Mouse (Mus musculus) 416B (cell line): Measurements from ENCODE around the gene AL607142.1.

Experiments
- DNase-seq: peaks from one replicate; pipeline ENCODE4 v3.0.0; 2011; ENCODE audit warnings: low read depth

AL607142.1 gene

DNA sequence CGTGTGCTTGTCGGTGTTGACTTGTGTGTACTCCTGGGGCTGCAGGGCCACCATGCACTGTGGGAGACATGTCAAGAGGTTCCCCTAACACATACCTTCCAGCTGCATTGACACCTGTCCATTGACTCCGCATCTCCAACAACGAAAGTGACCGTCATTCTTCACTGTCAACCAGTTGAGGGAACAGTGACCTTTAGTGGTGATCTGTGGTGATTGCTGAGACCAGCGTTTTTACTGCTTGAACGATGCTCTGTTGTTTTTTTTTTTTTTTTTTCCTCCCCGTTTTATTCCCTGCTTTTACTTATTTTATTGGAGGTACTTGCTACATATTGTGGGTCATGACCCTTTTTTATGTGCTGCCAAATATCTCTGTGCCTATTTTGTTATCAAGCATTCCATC is 7.3 kb upstream of the AL607142.1 start:
- DNase-seq, result no peak

DNA sequence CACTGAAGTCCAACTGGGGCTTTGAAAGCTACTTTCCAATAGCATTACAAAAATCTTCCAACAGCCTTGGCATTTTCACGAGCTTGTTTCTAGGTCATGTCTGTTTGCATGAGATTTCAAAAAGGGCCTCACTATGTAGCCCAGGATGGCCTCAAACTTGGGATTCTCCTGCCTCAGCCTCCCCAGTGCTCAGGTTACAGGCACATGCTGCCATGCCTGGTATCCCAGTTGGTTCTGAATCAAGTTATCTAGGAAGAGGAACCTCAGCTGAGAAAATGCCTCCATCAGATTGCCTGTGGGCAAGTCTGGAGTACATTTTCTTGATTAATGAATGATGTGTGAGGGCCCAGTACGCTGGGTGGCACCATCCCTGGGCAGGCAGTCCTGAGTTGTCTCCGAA is 6.6 kb upstream of the AL607142.1 start:
- DNase-seq, result no peak

- no peak for DNase-seq
Observed at GRCm38 (mm10) chr4:120058794-120059193, 6.0 kb upstream of the AL607142.1 start.

GRCm38 (mm10) chr4:120061727-120062126 is 3.1 kb upstream of the AL607142.1 start:
- no peak for DNase-seq

- DNase-seq, result no peak
Observed at GRCm38 (mm10) chr4:120062198-120062597, 2.6 kb upstream of the AL607142.1 start.

- no peak for DNase-seq
Observed at GRCm38 (mm10) chr4:120062754-120063153, 2.0 kb upstream of the AL607142.1 start.

GRCm38 (mm10) chr4:120063353-120064124 is 1.3 kb upstream of the AL607142.1 start:
- DNase-seq, result no peak

GRCm38 (mm10) chr4:120066841-120067591 is 2.2 kb downstream of the AL607142.1 start:
- no peak for DNase-seq

- no peak for DNase-seq
Observed at GRCm38 (mm10) chr4:120067592-120068235, 2.9 kb downstream of the AL607142.1 start.

DNA sequence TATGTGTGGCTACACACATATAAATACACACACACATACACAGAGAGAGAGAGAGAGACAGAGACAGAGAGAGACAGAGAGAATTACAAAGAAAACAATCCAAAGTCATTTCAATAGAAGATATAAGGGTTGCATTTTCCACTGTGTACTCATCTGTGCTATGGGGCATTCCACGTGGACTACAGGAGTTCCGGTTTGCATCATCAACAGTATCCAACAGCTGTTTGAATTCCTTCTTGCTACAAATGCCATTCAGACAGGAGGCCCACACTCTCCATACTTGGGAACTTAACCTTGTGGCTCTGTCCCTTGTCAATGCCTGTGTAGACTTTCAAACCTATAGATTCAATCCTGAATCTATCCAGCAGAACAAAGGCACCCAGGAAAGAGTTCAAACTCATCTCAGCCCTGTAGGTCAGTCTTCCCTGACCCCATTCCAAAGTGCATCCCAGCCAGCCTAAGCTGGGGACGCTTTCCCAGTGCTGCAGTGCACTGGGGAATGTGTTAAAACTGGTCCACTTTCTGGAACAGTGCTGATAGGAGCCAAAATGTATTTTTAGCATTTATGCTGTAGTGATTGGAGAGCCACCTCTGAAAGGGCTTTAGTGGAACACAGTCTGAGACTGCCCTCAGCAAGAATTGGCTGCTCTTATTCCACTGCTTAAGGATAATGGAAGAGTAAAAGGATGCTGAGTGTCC is 4.2 kb downstream of the AL607142.1 start:
- DNase-seq, result no peak

DNA sequence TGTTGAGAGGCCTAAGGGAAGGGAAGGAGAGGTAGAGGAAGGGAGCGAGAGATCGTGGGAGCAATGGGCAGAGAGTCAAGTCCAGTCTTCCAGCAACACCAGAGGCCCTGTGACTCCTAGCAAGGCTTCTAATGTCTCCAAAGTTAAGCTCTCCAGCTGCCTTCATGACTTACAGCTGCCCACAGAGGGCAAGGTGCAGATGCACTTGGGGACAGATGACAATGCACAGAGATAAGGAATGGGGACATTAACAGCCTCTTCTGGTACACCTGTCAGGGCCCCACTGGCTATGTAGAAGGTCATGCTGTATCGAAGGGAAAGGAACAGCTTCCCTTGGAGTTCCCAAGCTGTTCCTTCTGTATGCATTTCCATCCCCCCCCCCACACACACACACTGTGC is 4.8 kb downstream of the AL607142.1 start:
- no peak for DNase-seq

GRCm38 (mm10) chr4:120071411-120071810 is 6.6 kb downstream of the AL607142.1 start:
- DNase-seq, result no peak

- DNase-seq, result no peak
Observed at GRCm38 (mm10) chr4:120071842-120072507, 7.2 kb downstream of the AL607142.1 start.

DNA sequence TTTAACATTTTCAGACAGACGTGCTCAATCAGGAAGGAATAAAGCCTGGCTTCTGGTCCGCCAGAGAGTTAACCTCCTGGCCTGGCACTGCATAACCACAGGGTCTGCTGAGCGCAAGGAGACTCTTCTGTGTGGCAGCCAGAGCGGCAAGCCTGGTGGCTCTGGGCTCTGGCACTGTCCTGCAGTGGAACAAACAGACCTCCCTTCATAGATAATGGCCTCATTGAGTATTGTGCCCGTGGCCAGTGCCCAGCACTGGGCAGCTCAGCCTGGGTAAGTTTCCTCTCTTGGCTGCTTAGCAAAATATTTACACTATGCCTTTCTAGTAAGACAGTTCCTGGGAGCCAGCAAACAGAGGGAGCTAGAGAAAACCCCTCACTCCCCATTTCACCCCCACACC is 9.3 kb downstream of the AL607142.1 start:
- no peak for DNase-seq

GRCm38 (mm10) chr4:120077322-120077721 is 12.5 kb downstream of the AL607142.1 start:
- no peak for DNase-seq

GRCm38 (mm10) chr4:120082527-120082926 is 17.7 kb downstream of the AL607142.1 start:
- DNase-seq, result no peak

DNA sequence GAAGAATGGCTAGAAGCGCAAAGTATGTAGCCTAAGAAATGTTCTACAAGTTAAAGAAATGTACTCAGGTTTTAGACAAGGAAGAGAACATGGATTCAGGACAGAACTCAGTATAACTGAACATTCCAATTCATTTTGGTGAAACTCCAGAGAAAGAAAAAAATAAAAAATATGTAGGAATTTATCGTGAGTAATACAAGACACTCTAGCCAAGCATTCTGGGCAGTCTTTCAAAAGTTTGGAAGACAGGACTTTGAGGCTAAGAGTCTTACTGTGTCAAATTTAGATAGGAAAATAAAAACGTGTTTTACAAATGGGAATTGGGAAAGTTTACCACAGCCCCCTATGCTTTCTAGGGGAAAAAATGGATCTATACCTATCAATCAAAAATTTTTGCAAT is 18.9 kb downstream of the AL607142.1 start:
- DNase-seq, result no peak

GRCm38 (mm10) chr4:120089536-120089935 is 24.7 kb downstream of the AL607142.1 start:
- no peak for DNase-seq

DNA sequence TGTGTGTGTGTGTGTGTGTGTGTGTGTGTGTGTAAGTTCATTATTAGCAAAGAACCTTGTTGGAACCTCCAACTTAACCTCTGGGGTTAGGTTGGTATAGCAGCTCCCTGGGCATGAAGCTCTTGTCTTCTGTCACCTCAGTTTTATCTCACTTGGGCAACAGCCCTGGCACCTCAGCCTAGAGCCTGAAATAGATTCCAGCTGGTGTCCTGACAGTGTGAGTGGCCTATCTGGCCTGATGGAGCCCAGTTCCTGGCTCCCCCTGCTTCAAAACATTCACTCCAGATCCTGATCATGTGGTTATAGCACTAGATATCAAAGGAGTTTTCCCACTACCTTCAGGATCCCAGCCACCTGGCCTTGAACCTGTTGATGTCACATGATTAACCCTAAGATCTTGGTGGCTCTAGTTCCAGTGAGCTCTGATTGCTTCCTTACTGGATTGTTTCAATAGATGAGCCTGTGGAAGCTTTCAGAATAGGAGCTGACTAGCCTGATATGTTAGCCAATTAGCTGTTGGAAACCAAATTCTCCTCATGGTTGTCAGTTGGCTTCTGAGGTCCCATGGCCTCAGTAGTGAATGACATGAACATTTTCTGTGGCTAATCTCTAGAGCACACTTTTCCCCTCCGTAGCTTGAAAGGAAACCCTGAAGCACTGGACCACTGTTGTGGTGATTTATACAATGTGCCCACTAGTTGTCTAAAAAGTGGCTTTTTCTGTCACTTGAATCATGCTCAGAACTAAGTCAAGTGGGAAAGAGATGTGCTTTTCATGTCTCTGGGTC is 27.4 kb downstream of the AL607142.1 start:
- no peak for DNase-seq

GRCm38 (mm10) chr4:120096935-120097334 is 32.1 kb downstream of the AL607142.1 start:
- no peak for DNase-seq

GRCm38 (mm10) chr4:120101186-120101585 is 36.4 kb downstream of the AL607142.1 start:
- no peak for DNase-seq
